Mouse (Mus musculus): ENCODE data around the gene Gm20518. TPM values are rescaled to one million over a fixed set of nuclear protein-coding genes. Genes with fewer than 3 reads are reported as not detected.

Gm20518 gene
- total RNA-seq, 2 experiments from 2014 or later = 0.17 to 0.68 TPM

GRCm38 (mm10) chr16:17911052-17911595 is 19.7 kb upstream of the Gm20518 start, which contains the start of gene Ess2:
Gene Ess2, minus strand, starts transcription at chr16:17911348.
- intact Hi-C loops (cut with DNase I) = loop anchor here (1.0 to 5.0 kb wide), 3 partner anchors 10 to 136 kb away; no protein-coding TSS in a partner anchor
- DNase-seq (ENCODE audit: low spot score) = peak; percentile 87

DNA sequence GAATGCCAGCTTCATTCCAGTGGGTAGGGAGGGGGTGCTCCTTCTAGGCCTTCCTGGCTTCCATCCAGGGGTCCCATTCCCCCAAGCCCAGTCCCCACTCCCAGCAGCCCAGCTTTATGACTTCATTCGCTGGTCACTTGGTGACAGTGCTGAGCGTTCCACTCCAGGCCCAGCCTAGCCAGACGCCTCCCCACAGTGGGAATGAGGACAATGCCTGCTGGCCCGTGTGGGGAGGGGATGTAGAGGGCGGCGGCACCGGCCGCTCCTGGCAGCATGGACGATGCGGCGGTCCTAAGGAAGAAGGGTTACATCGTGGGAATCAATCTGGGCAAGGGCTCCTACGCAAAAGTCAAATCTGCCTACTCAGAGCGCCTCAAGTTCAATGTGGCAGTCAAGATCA is 7.0 kb upstream of the Gm20518 start, which contains the start of the genes Dgcr2 and Tssk2:
Dgcr2 (minus strand) TSS at position 101 of the 400 bp plus-strand sequence.
Tssk2 (plus strand) TSS at position 176 of the 400 bp plus-strand sequence.
- DNase-seq (ENCODE audit: low spot score) = no peak
- intact Hi-C loops (cut with DNase I) = loop anchor here (10.0 kb wide), 1 partner anchor 726 kb away; the partner anchor contains the start of genes Gm49601, Gp1bb and Sept5

- intact Hi-C loops (cut with DNase I) = loop anchor here (10.0 kb wide), 1 partner anchor 729 kb away; the partner anchor contains the start of genes Gm49601, Gp1bb and Sept5
- DNase-seq (ENCODE audit: low spot score) = no peak
Measured at GRCm38 (mm10) chr16:17896091-17896490, 4.6 kb upstream of the Gm20518 start.

DNA sequence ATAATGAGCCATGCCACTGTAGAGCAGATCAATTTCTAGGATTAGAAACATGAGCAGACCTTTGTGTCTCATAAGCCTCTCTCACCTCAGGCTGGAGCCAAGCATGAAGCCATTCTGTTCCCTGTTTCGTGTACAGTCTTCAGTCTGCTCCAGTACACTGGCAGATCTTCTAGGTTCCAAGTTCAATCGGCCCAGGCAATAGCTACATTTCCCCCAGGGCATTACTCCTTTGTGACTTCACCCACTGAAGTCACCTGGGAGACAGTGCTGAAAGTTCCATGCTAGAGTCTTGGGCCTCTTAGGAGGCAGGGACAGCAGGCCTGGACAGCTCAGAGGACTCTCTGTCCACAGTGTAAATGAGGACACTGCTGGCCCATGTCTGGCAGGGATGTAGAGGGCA is 2.5 kb upstream of the Gm20518 start, which contains the start of gene Tssk1:
Tssk1 (plus strand) TSS at position 301 of the 400 bp plus-strand sequence.
- intact Hi-C loops (cut with DNase I) = loop anchor here (10.0 kb wide), 1 partner anchor 731 kb away; the partner anchor contains the start of genes Gm49601, Gp1bb and Sept5
- no peak for DNase-seq (ENCODE audit: low spot score)

- DNase-seq (ENCODE audit: low spot score) = no peak
- intact Hi-C loops (cut with DNase I) = loop anchor here (10.0 kb wide), 1 partner anchor 732 kb away; the partner anchor contains the start of genes Gm49601, Gp1bb and Sept5
Measured at GRCm38 (mm10) chr16:17892606-17893005, 1.1 kb upstream of the Gm20518 start.

GRCm38 (mm10) chr16:17890917-17891566 is 429 bp downstream of the Gm20518 start:
- peak; percentile 47 for DNase-seq (ENCODE audit: low spot score)
- intact Hi-C loops (cut with DNase I) = loop anchor here (10.0 kb wide), 1 partner anchor 734 kb away; the partner anchor contains the start of genes Gm49601, Gp1bb and Sept5

GRCm38 (mm10) chr16:17890342-17890727 is 1.1 kb downstream of the Gm20518 start:
- no peak for DNase-seq (ENCODE audit: low spot score)
- intact Hi-C loops (cut with DNase I) = loop anchor here (10.0 kb wide), 1 partner anchor 734 kb away; the partner anchor contains the start of genes Gm49601, Gp1bb and Sept5

DNA sequence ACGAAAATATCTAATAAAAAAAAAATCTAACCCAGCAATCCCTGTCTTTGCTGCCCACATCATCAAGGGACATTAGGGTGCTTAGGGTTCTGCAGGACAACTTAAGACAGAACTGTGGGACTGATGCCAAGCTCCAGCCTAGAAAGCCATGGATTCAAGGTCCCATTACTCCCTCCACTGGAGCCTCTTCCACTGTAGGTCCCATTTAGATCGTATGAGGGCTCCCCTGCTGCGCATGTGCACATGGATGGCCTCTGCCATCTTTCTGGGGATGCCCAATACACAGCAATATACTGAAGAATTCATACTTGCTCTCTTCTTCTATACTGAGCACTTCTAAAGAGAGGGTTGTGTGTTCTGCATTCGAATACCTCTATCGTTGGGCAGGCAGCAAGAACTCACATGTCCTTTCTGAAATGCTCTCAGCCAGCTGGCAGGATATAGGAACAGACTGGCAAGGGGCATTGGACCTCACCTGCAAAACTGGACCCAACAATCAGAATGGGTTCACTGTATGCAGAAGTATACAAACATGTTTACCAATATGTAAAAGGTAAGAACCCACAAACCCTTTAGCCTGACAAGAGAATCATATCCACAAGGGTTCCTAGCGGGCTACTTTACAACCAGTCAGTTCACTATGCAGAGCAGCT is 1.7 kb downstream of the Gm20518 start:
- intact Hi-C loops (cut with DNase I) = loop anchor here (10.0 kb wide), 1 partner anchor 735 kb away; the partner anchor contains the start of genes Gm49601, Gp1bb and Sept5
- no peak for DNase-seq (ENCODE audit: low spot score)

DNA sequence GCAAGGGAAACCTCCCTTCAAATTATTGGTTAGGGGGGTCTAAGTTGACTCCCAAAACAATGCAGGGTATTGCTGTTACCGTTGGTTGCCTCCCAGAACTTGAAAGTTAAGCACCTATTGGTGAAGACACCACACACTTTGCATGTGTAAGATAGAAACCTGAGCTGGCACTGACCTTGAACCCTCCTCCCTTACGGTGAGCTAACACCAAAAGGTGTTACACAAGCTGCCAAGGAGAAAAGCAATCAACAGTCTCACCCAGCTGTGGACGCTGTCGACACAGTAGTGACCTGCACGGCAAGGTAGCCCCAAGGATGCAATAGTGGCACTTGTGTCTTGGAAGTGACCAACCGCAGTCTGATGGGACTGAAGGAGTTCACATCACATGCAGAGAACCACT is 7.4 kb downstream of the Gm20518 start:
- no peak for DNase-seq (ENCODE audit: low spot score)

GRCm38 (mm10) chr16:17882196-17882595 is 9.3 kb downstream of the Gm20518 start:
- no peak for DNase-seq (ENCODE audit: low spot score)
- intact Hi-C loops (cut with DNase I) = no loop called here

More for the DNA sequence above, 7.4 kb downstream of the Gm20518 start:
- intact Hi-C loops (cut with DNase I) = no loop called here

DNA sequence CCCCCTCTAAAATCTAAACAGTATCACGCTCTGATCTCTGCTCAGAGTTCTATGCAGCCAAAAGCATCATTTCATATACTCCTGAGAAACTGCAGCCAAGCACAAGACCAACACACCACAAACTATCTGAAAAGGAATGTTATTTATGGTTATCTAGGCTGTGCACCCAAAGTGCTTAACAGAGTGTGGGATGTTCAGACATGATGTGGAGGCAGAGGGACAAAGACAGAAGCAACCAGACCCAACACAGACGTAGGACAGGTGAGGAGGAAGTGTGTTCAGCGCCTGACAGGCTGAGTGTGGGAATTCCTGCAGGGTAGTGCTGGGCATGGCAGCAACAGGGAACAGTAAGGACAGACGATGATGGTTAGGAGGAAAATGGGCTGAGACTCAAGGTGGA is 11.9 kb downstream of the Gm20518 start:
- no peak for DNase-seq (ENCODE audit: low spot score)
- intact Hi-C loops (cut with DNase I) = no loop called here

DNA sequence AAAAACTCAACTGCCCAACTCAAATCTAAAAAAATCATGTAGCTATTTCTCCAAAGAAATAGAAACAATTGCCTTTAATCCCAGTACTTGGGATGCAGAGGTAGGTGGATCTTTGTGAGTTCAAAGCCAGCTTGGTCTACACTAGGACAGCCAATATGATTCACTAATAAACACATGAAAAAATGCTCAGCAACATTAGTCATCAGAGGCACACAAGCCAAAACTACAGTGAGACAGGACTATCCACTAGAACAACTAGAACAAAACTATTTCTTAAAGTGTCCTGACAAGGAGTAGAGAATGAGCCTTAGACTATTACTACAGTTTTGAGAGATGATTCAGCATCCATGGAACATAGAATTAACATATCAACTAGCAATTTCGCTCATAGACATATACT is 15.4 kb downstream of the Gm20518 start:
- intact Hi-C loops (cut with DNase I) = no loop called here

GRCm38 (mm10) chr16:17875174-17875573 is 16.3 kb downstream of the Gm20518 start:
- intact Hi-C loops (cut with DNase I) = no loop called here
- DNase-seq (ENCODE audit: low spot score) = no peak

More for the DNA sequence above, 15.4 kb downstream of the Gm20518 start:
- DNase-seq (ENCODE audit: low spot score) = no peak

GRCm38 (mm10) chr16:17872995-17873394 is 18.5 kb downstream of the Gm20518 start:
- no peak for DNase-seq (ENCODE audit: low spot score)
- intact Hi-C loops (cut with DNase I) = no loop called here

GRCm38 (mm10) chr16:17871248-17871647 is 20.2 kb downstream of the Gm20518 start:
- intact Hi-C loops (cut with DNase I) = no loop called here
- DNase-seq (ENCODE audit: low spot score) = no peak

GRCm38 (mm10) chr16:17865770-17866169 is 25.7 kb downstream of the Gm20518 start:
- intact Hi-C loops (cut with DNase I) = no loop called here

DNA sequence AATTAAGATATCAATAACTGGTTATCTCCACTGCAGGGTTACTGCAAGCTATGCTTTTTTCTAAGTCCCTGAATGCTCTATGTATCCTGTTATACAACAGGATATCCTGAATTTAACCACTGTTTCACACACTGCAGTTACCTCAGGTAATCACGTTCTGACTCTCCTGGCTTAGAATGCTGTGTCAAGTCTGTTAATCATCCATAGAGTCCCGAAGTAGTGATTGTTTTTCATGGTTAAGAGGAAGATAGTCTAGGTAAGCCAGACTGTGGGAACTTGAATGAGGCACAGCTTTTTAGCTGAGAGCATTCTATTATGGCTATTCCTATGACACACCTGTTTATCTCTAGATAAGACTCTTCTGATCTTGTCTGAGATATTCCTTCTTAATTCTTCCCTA is 26.2 kb downstream of the Gm20518 start:
- intact Hi-C loops (cut with DNase I) = no loop called here
- DNase-seq (ENCODE audit: low spot score) = no peak

More at GRCm38 (mm10) chr16:17865770-17866169, 25.7 kb downstream of the Gm20518 start:
- DNase-seq (ENCODE audit: low spot score) = no peak

GRCm38 (mm10) chr16:17858592-17858991 is 32.9 kb downstream of the Gm20518 start:
- intact Hi-C loops (cut with DNase I) = loop anchor here (5.0 kb wide), 1 partner anchor 129 kb away; no protein-coding TSS in a partner anchor
- DNase-seq (ENCODE audit: low spot score) = no peak

DNA sequence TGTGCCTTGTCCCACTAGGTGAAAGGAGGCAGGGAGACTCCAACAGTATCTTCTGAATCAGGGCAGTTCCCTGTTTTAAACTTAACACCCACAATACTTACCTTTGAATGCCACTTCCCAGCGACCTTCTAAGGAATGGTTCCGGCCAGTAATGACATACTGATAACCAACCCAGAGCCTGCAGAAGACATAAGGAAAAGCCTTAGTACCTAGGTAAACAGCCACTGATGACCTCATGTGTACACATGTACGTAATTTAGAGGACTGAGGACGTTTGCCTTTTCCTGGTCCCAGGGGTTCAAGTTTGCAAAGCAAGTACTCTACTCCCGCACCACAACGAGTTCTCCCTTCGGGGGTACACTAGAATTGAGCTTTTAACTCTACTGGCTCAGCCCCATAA is 34.3 kb downstream of the Gm20518 start:
- intact Hi-C loops (cut with DNase I) = loop anchor here (5.0 kb wide), 1 partner anchor 130 kb away; no protein-coding TSS in a partner anchor

DNA sequence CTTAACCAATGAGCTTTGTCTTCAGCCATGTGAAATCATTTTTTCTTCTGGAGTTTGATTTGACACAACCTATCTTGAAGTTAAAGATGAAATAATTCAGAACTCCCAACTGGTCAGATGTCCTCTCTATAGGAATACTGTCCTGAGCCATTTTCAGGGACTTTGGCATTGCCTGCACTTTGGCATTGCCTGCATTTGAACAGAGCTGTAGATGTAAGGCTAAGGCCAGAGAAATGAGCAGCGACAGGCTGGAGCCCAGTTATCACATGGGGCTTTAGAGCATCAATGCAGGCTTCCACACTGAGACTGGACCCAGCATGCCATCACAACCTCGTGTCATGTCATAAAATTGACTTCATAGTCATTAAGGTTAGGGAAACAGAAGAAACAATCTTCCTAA is 38.2 kb downstream of the Gm20518 start:
- intact Hi-C loops (cut with DNase I) = no loop called here
- no peak for DNase-seq (ENCODE audit: low spot score)

More for the DNA sequence above, 34.3 kb downstream of the Gm20518 start:
- no peak for DNase-seq (ENCODE audit: low spot score)
